Mouse (Mus musculus): ENCODE data around the gene Zfp512b.

Gene Zfp512b

GRCm38 (mm10) chr2:181572921-181573920, 19.4 kb downstream of the Zfp512b start:
- DNase-seq (ENCODE audit: low read depth, low spot score): no peak

GRCm38 (mm10) chr2:181571941-181572670, 20.5 kb downstream of the Zfp512b start:
- no peak for DNase-seq (ENCODE audit: low read depth, low spot score)

GRCm38 (mm10) chr2:181570921-181571595, 21.5 kb downstream of the Zfp512b start:
- no peak for DNase-seq (ENCODE audit: low read depth, low spot score)

GRCm38 (mm10) chr2:181570375-181570774, 22.2 kb downstream of the Zfp512b start:
- DNase-seq (ENCODE audit: low read depth, low spot score): no peak

- no peak for DNase-seq (ENCODE audit: low read depth, low spot score)
Measured at GRCm38 (mm10) chr2:181569856-181570255, 22.7 kb downstream of the Zfp512b start.

- no peak for DNase-seq (ENCODE audit: low read depth, low spot score)
Measured at GRCm38 (mm10) chr2:181568272-181569008, 24.2 kb downstream of the Zfp512b start.

- DNase-seq (ENCODE audit: low read depth, low spot score): no peak
Measured at GRCm38 (mm10) chr2:181567338-181567737, 25.3 kb downstream of the Zfp512b start.

- no peak for DNase-seq (ENCODE audit: low read depth, low spot score)
Measured at GRCm38 (mm10) chr2:181553772-181554171, 38.8 kb downstream of the Zfp512b start.

GRCm38 (mm10) chr2:181550233-181550632, 42.4 kb downstream of the Zfp512b start:
- no peak for DNase-seq (ENCODE audit: low read depth, low spot score)

GRCm38 (mm10) chr2:181548682-181549081, 43.9 kb downstream of the Zfp512b start:
- no peak for DNase-seq (ENCODE audit: low read depth, low spot score)

- no peak for DNase-seq (ENCODE audit: low read depth, low spot score)
Measured at GRCm38 (mm10) chr2:181548227-181548626, 44.4 kb downstream of the Zfp512b start.

- DNase-seq (ENCODE audit: low read depth, low spot score): no peak
Measured at GRCm38 (mm10) chr2:181546142-181546541, 46.5 kb downstream of the Zfp512b start.

GRCm38 (mm10) chr2:181541761-181542380, 50.7 kb downstream of the Zfp512b start:
- DNase-seq (ENCODE audit: low read depth, low spot score): no peak

GRCm38 (mm10) chr2:181537444-181538047, 55.1 kb downstream of the Zfp512b start:
- no peak for DNase-seq (ENCODE audit: low read depth, low spot score)

GRCm38 (mm10) chr2:181536410-181536809, 56.2 kb downstream of the Zfp512b start:
- DNase-seq (ENCODE audit: low read depth, low spot score): no peak

- no peak for DNase-seq (ENCODE audit: low read depth, low spot score)
Measured at GRCm38 (mm10) chr2:181532589-181532988, 60.0 kb downstream of the Zfp512b start.
